ENCODE assay signal across 8 mouse cellular contexts in genomic region chr15:99583463-99584344, GRCm38 (mm10). TPM values are rescaled to one million over a fixed set of nuclear protein-coding genes. Genes with fewer than 3 reads are reported as not detected.
DNase-seq lines count a peak whose midpoint lies in the region; ATAC-seq and TF ChIP-seq lines count a peak whose summit lies in the region.

No protein-coding gene starts in this region.

- H3K4me3 ChIP-seq in heart, embryonic 11.5 days (ENCODE audit: low read depth, low read length) = peak overlapping the region; percentile 36
- H3K4me3 ChIP-seq in kidney, embryonic 16.5 days (ENCODE audit: low read length) = peak overlapping the region; percentile 38
- H3K4me3 ChIP-seq in thymus, adult 2 months (ENCODE audit: control insufficient read depth, insufficient read depth, low read length) = no peak overlapping the region

- peak overlapping the region; percentile 67 for H3K4me2 ChIP-seq in heart, embryonic 11.5 days
- peak overlapping the region; percentile 58 for H3K4me2 ChIP-seq in kidney, embryonic 16.5 days (replicated peaks; ENCODE audit: low read depth, low read length)

- no peaks in the 10 kb centered on the region for H3K9me3 ChIP-seq in heart, embryonic 11.5 days (replicated peaks; ENCODE audit: control insufficient read depth, low read length)
- H3K9me3 ChIP-seq in kidney, embryonic 16.5 days (ENCODE audit: low read length) = no peaks in the 10 kb centered on the region

- H3K27ac ChIP-seq in heart, embryonic 11.5 days (ENCODE audit: low read depth, low read length) = no peak overlapping the region
- no peak overlapping the region for H3K27ac ChIP-seq in kidney, embryonic 16.5 days (ENCODE audit: low read length)
- H3K27ac ChIP-seq in thymus, adult 2 months (ENCODE audit: control insufficient read depth, insufficient read depth, low read length) = no peak overlapping the region

- no peak for TF ChIP-seq POLR2A in thymus, adult 2 months (IDR thresholded peaks at IDR 0.05; ENCODE audit: control insufficient read depth, extremely low read depth, insufficient read depth, low read length, poor library complexity)

- H3K27me3 ChIP-seq in heart, embryonic 11.5 days (ENCODE audit: control insufficient read depth, insufficient read depth, low read length) = peaks cover 96% of the 10 kb centered on the region
- peaks cover 89% of the 10 kb centered on the region for H3K27me3 ChIP-seq in kidney, embryonic 16.5 days (ENCODE audit: insufficient read depth, low read length)
- H3K27me3 ChIP-seq in thymus, adult 2 months (ENCODE audit: control insufficient read depth, insufficient read depth, low read length) = peaks cover 24% of the 10 kb centered on the region; the same call in 1 of the 2 replicates

- 3% methylated on average over 53 of the region's 54 CpGs for WGBS in heart, embryonic 11.5 days (ENCODE audit: insufficient replicate concordance)
- WGBS in kidney, embryonic 16.5 days = 3% methylated on average over 53 of the region's 54 CpGs
- 6% methylated on average over 54 of the region's 54 CpGs for WGBS in thymus, adult 2 months

- no peak for ATAC-seq in heart, embryonic 11.5 days (replicated peaks; ENCODE audit: insufficient number of reproducible peaks, low FRiP score, low TSS enrichment)
- peak; percentile 32 for ATAC-seq in kidney, embryonic 16.5 days (ENCODE audit: low FRiP score, low TSS enrichment)

- H3K9ac ChIP-seq in heart, embryonic 11.5 days (ENCODE audit: low read depth, low read length) = peak overlapping the region; percentile 44; the same call in 1 of the 2 replicates
- H3K9ac ChIP-seq in kidney, embryonic 16.5 days (replicated peaks; ENCODE audit: low read length) = peak overlapping the region; percentile 61

- peak; percentile 50 to 67 for DNase-seq in cerebellum, adult 18-20 months
- DNase-seq in cerebellum, adult 11-12 months = no peak
- peak; percentile 21 to 50 for DNase-seq in cerebellum, postnatal 36 days
- peak; percentile 36 for DNase-seq in lung, postnatal 36 days
- no peak for DNase-seq in thymus, postnatal 10 days (ENCODE audit: low spot score in 2 of 2)
- DNase-seq in thymus, adult 2 months = no peak

- peaks cover 18% of the 10 kb centered on the region for H3K4me1 ChIP-seq in heart, embryonic 11.5 days (ENCODE audit: control insufficient read depth, insufficient read depth, low read length)
- H3K4me1 ChIP-seq in kidney, embryonic 16.5 days (ENCODE audit: insufficient read depth, low read length) = peaks cover 18% of the 10 kb centered on the region
- H3K4me1 ChIP-seq in thymus, adult 2 months (replicated peaks; ENCODE audit: control insufficient read depth, insufficient read depth, low read length) = no peaks in the 10 kb centered on the region

- no peak for TF ChIP-seq CTCF in thymus, adult 2 months (IDR thresholded peaks at IDR 0.05; ENCODE audit: borderline replicate concordance, control insufficient read depth, extremely low read depth, insufficient read depth, low read length, poor library complexity)

- H3K36me3 ChIP-seq in heart, embryonic 11.5 days (ENCODE audit: control insufficient read depth, insufficient read depth, low read length) = no peaks in the 10 kb centered on the region
- no peaks in the 10 kb centered on the region for H3K36me3 ChIP-seq in kidney, embryonic 16.5 days (ENCODE audit: insufficient read depth, low read length)
- no peaks in the 10 kb centered on the region for H3K36me3 ChIP-seq in thymus, adult 2 months (ENCODE audit: control insufficient read depth, insufficient read depth, low read length)

RNA-seq across cellular contexts. Expression of gene Aqp2, which starts 4.8 kb away (rescaled TPM):
- polyA plus RNA-seq in heart, embryonic 11.5 days (2014; fragmentation: Nextera tagmentation; extraction: Ambion mirVana) = not detected in 2 replicates
- 109 and 159 TPM in 2 replicates for polyA plus RNA-seq in kidney, embryonic 16.5 days (2015; fragmentation: Nextera tagmentation; extraction: Ambion mirVana)
- 0.47 TPM in 1 of 2 replicates, not detected in the other for polyA plus RNA-seq in thymus, adult 2 months (2012; rRNA removed)

RNA-seq across cellular contexts. Expression of gene Aqp5, which starts 6.9 kb away (rescaled TPM):
- polyA plus RNA-seq in heart, embryonic 11.5 days (2014; fragmentation: Nextera tagmentation; extraction: Ambion mirVana) = 1.6 and 1.9 TPM in 2 replicates
- polyA plus RNA-seq in kidney, embryonic 16.5 days (2015; fragmentation: Nextera tagmentation; extraction: Ambion mirVana) = 3.7 and 5.0 TPM in 2 replicates
- 2.7 and 3.3 TPM in 2 replicates for polyA plus RNA-seq in thymus, adult 2 months (2012; rRNA removed)

RNA-seq across cellular contexts. Expression of gene Aqp6, which starts 17.5 kb away (rescaled TPM):
- not detected in 2 replicates for polyA plus RNA-seq in heart, embryonic 11.5 days (2014; fragmentation: Nextera tagmentation; extraction: Ambion mirVana)
- 0.10 TPM in 1 of 2 replicates, not detected in the other for polyA plus RNA-seq in kidney, embryonic 16.5 days (2015; fragmentation: Nextera tagmentation; extraction: Ambion mirVana)
- 0.24 and 0.40 TPM in 2 replicates for polyA plus RNA-seq in thymus, adult 2 months (2012; rRNA removed)

RNA-seq across cellular contexts. Expression of gene Faim2, which starts 55.7 kb away (rescaled TPM):
- polyA plus RNA-seq in heart, embryonic 11.5 days (2014; fragmentation: Nextera tagmentation; extraction: Ambion mirVana) = 0.40 and 0.51 TPM in 2 replicates
- polyA plus RNA-seq in kidney, embryonic 16.5 days (2015; fragmentation: Nextera tagmentation; extraction: Ambion mirVana) = 0.32 and 0.50 TPM in 2 replicates
- 0.18 and 0.81 TPM in 2 replicates for polyA plus RNA-seq in thymus, adult 2 months (2012; rRNA removed)

Comparison
In these comparisons a context has a peak if more than half of its experiments do, and no peak if none do; other contexts are left out.
1. DNase-seq: peak in cerebellum, adult 18-20 months (2 of 2), cerebellum, postnatal 36 days (2 of 2) and lung, postnatal 36 days (single experiment); none in cerebellum, adult 11-12 months (single experiment), thymus, postnatal 10 days (0 of 2) and thymus, adult 2 months (single experiment).
2. RNA of gene Aqp2, which starts 4.8 kb away (polyA plus RNA-seq): 109 to 159 TPM in kidney, embryonic 16.5 days; 0.47 TPM in thymus, adult 2 months and not detected in heart, embryonic 11.5 days; every median in the first group is over 10 times any median in the second.